Mouse (Mus musculus): ENCODE measurements at regions not wholly inside any gene's neighbourhood (a gene's known extent, or its start where the extent isn't known, plus 50 kb on each side); places are given as distances from the start of the nearest gene placed in this dataset.

GRCm38 (mm10) chr3:131056893-131057660 lies 53.2 kb upstream of the Lef1 start:
- no peak overlapping the region for H3K27ac ChIP-seq
- no peak for ATAC-seq (ENCODE audit: insufficient number of reproducible peaks, insufficient read depth, low FRiP score, low TSS enrichment, low read depth)
- H3K4me3 ChIP-seq (replicated peaks), result no peak overlapping the region
- H3K4me1 ChIP-seq (replicated peaks), result 0 out of 2 replicates have a peak, but pooled peaks cover 5% of the 10 kb centered on the region
- no peak overlapping the region for H3K4me2 ChIP-seq
- H3K36me3 ChIP-seq, result no peaks in the 10 kb centered on the region
- H3K27me3 ChIP-seq, result no peaks in the 10 kb centered on the region
- no peak overlapping the region for H3K9ac ChIP-seq (replicated peaks)
- H3K9me3 ChIP-seq, result no peaks in the 10 kb centered on the region
- WGBS, result 74% methylated on average over 5 of the region's 5 CpGs

- Histone ChIP-seq H3K4me2 (no peak overlapping the region), H3K9ac (replicated peaks) (no peak overlapping the region), H3K36me3 (no peaks in the 10 kb centered on the region), H3K4me3 (replicated peaks) (no peak overlapping the region), H3K4me1 (replicated peaks) (0 out of 2 replicates have a peak, but pooled peaks cover 5% of the 10 kb centered on the region), H3K27me3 (no peaks in the 10 kb centered on the region), H3K27ac (no peak overlapping the region), H3K9me3 (0 out of 2 replicates have a peak, but pooled peaks cover 4% of the 10 kb centered on the region)
- WGBS, result 70% methylated on average over 13 of the region's 13 CpGs
- no peak for ATAC-seq (ENCODE audit: insufficient number of reproducible peaks, insufficient read depth, low FRiP score, low TSS enrichment, low read depth)
Observed at GRCm38 (mm10) chr3:131054241-131054972, 55.9 kb upstream of the Lef1 start.

- no peak for ATAC-seq (ENCODE audit: insufficient number of reproducible peaks, insufficient read depth, low FRiP score, low TSS enrichment, low read depth)
- H3K27me3 ChIP-seq, result no peaks in the 10 kb centered on the region
- WGBS, result 71% methylated on average over 3 of the region's 3 CpGs
- H3K27ac ChIP-seq, result no peak overlapping the region
- H3K4me2 ChIP-seq, result no peak overlapping the region
- H3K9me3 ChIP-seq, result 0 out of 2 replicates have a peak, but pooled peaks cover 4% of the 10 kb centered on the region
- H3K4me3 ChIP-seq (replicated peaks), result no peak overlapping the region
- no peaks in the 10 kb centered on the region for H3K4me1 ChIP-seq (replicated peaks)
- no peak overlapping the region for H3K9ac ChIP-seq (replicated peaks)
- no peaks in the 10 kb centered on the region for H3K36me3 ChIP-seq
Observed at GRCm38 (mm10) chr3:131047716-131048115, 62.6 kb upstream of the Lef1 start.

- no peak for ATAC-seq (ENCODE audit: insufficient number of reproducible peaks, insufficient read depth, low FRiP score, low TSS enrichment, low read depth)
- no peak overlapping the region for H3K4me2 ChIP-seq
- H3K4me3 ChIP-seq (replicated peaks), result no peak overlapping the region
- 85% methylated on average over 5 of the region's 5 CpGs for WGBS
- no peaks in the 10 kb centered on the region for H3K4me1 ChIP-seq (replicated peaks)
- H3K27ac ChIP-seq, result no peak overlapping the region
- no peaks in the 10 kb centered on the region for H3K27me3 ChIP-seq
- no peaks in the 10 kb centered on the region for H3K36me3 ChIP-seq
- 0 out of 2 replicates have a peak, but pooled peaks cover 4% of the 10 kb centered on the region for H3K9me3 ChIP-seq
- H3K9ac ChIP-seq (replicated peaks), result no peak overlapping the region
Observed at GRCm38 (mm10) chr3:131046412-131046811, 63.9 kb upstream of the Lef1 start.

- H3K9ac ChIP-seq (replicated peaks), result no peak overlapping the region
- H3K27me3 ChIP-seq, result no peaks in the 10 kb centered on the region
- H3K9me3 ChIP-seq, result no peaks in the 10 kb centered on the region
- H3K36me3 ChIP-seq, result no peaks in the 10 kb centered on the region
- no peak overlapping the region for H3K4me3 ChIP-seq (replicated peaks)
- no peak for ATAC-seq (ENCODE audit: insufficient number of reproducible peaks, insufficient read depth, low FRiP score, low TSS enrichment, low read depth)
- no peak overlapping the region for H3K4me2 ChIP-seq
- H3K4me1 ChIP-seq (replicated peaks), result no peaks in the 10 kb centered on the region
- 32% methylated on average over 4 of the region's 4 CpGs for WGBS
- no peak overlapping the region for H3K27ac ChIP-seq
Observed at GRCm38 (mm10) chr3:131040214-131040825, 70.0 kb upstream of the Lef1 start.

- no peak overlapping the region for H3K27ac ChIP-seq
- H3K4me1 ChIP-seq (replicated peaks), result no peaks in the 10 kb centered on the region
- no peaks in the 10 kb centered on the region for H3K36me3 ChIP-seq
- no peaks in the 10 kb centered on the region for H3K9me3 ChIP-seq
- no peak overlapping the region for H3K4me3 ChIP-seq (replicated peaks)
- H3K27me3 ChIP-seq, result no peaks in the 10 kb centered on the region
- ATAC-seq (ENCODE audit: insufficient number of reproducible peaks, insufficient read depth, low FRiP score, low TSS enrichment, low read depth), result no peak
- H3K4me2 ChIP-seq, result no peak overlapping the region
- no peak overlapping the region for H3K9ac ChIP-seq (replicated peaks)
- WGBS, result 88% methylated on average over 5 of the region's 5 CpGs
Observed at GRCm38 (mm10) chr3:131037095-131037494, 73.2 kb upstream of the Lef1 start.

- Histone ChIP-seq H3K9me3 (no peaks in the 10 kb centered on the region), H3K9ac (replicated peaks) (no peak overlapping the region), H3K4me3 (replicated peaks) (no peak overlapping the region), H3K27ac (no peak overlapping the region), H3K4me2 (no peak overlapping the region), H3K36me3 (no peaks in the 10 kb centered on the region), H3K27me3 (no peaks in the 10 kb centered on the region), H3K4me1 (replicated peaks) (0 out of 2 replicates have a peak, but pooled peaks cover 3% of the 10 kb centered on the region)
- no peak for ATAC-seq (ENCODE audit: insufficient number of reproducible peaks, insufficient read depth, low FRiP score, low TSS enrichment, low read depth)
- 51% methylated on average over 5 of the region's 5 CpGs for WGBS
Observed at GRCm38 (mm10) chr3:131034774-131035173, 75.5 kb upstream of the Lef1 start.

- ATAC-seq (ENCODE audit: insufficient number of reproducible peaks, insufficient read depth, low FRiP score, low TSS enrichment, low read depth), result no peak
- no peak overlapping the region for H3K9ac ChIP-seq (replicated peaks)
- H3K4me1 ChIP-seq (replicated peaks), result no peaks in the 10 kb centered on the region
- no peaks in the 10 kb centered on the region for H3K27me3 ChIP-seq
- no peak overlapping the region for H3K4me3 ChIP-seq (replicated peaks)
- no peak overlapping the region for H3K4me2 ChIP-seq
- no peaks in the 10 kb centered on the region for H3K9me3 ChIP-seq
- no peak overlapping the region for H3K27ac ChIP-seq
- no peaks in the 10 kb centered on the region for H3K36me3 ChIP-seq
- WGBS, result 90% methylated on average over 7 of the region's 7 CpGs
Observed at GRCm38 (mm10) chr3:131026336-131026735, 83.9 kb upstream of the Lef1 start.

GRCm38 (mm10) chr3:131019163-131019956 lies 90.9 kb upstream of the Lef1 start:
- Histone ChIP-seq H3K4me2 (peak overlapping the region; percentile 56), H3K27me3 (no peaks in the 10 kb centered on the region)

GRCm38 (mm10) chr3:131017899-131018298 lies 92.4 kb upstream of the Lef1 start:
- Histone ChIP-seq H3K36me3 (no peaks in the 10 kb centered on the region), H3K27me3 (no peaks in the 10 kb centered on the region), H3K27ac (no peak overlapping the region), H3K4me1 (replicated peaks) (peaks cover 19% of the 10 kb centered on the region), H3K9me3 (no peaks in the 10 kb centered on the region), H3K4me3 (replicated peaks) (no peak overlapping the region), H3K4me2 (no peak overlapping the region), H3K9ac (replicated peaks) (no peak overlapping the region)
- 91% methylated on average over 9 of the region's 9 CpGs for WGBS
- ATAC-seq (ENCODE audit: insufficient number of reproducible peaks, insufficient read depth, low FRiP score, low TSS enrichment, low read depth), result no peak

More at GRCm38 (mm10) chr3:131019163-131019956, 90.9 kb upstream of the Lef1 start:
- peak overlapping the region; percentile 29 for H3K4me3 ChIP-seq (replicated peaks)
- WGBS, result 18% methylated on average over 23 of the region's 23 CpGs
- no peaks in the 10 kb centered on the region for H3K9me3 ChIP-seq
- peak; percentile 79; the same call in 1 of the 2 replicates for ATAC-seq (ENCODE audit: insufficient number of reproducible peaks, insufficient read depth, low FRiP score, low TSS enrichment, low read depth)
- peaks cover 19% of the 10 kb centered on the region for H3K4me1 ChIP-seq (replicated peaks)
- H3K36me3 ChIP-seq, result no peaks in the 10 kb centered on the region
- peak overlapping the region; percentile 38 for H3K9ac ChIP-seq (replicated peaks)
- H3K27ac ChIP-seq, result peak overlapping the region; percentile 59; the same call in 1 of the 2 replicates

Data from limb, embryonic 12.5 days (tissue).